Mouse (Mus musculus) gastrocnemius, adult 8-10 months (tissue): Measurements from ENCODE around the gene Fam221b. TPM values are rescaled to one million over a fixed set of nuclear protein-coding genes. Genes with fewer than 3 reads are reported as not detected.

Experiments
- DNase-seq, 2 experiments: peaks; one replicate each; pipeline ENCODE4 v3.0.0; 2022; ENCODE audit warnings: low spot score in 2 of 2
- total RNA-seq, 4 experiments: library from RNA; stranded (reverse); gene quantifications; 2 replicates each; pipeline ENCODE4 v1.2.4; 2022

Gene Fam221b
- total RNA-seq, result under 1 TPM in 3 of 4 experiments, not detected in 1; 0.07 to 0.12 (median 0.11) TPM

DNA sequence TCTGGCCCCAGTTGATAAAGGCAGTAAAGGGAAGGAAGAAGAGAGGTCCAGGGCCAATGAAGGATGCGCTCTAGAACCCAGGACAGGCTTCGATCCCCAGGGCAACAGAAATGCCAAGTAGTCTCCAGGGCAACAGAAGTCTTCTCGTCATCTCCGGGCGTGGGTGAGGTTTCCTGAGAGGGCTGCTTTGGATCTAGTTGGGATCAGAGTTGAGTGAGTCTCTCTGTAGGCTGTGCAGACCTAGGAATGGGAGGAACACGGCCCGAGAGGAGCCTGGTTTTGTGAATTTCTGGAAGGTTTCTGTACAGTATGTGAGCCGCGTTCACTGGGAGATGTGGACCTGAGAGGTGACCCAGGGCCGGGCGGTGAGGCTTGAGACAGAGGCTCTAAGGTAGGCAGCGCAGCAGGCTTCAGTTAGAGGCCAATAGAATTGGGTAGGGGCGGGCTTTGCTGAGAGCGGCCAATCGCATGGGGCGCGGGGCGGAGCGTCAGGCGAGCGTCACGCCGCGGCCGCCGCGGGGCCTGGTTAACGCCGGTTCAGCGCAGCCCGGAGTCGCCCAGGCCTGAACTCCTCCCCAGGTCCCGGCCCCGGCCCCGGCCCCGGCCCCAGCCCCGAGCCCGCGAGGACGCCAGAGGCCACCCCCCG is at the start of gene Fam221b, which contains the start of gene Tmem8b:
TSS of gene Fam221b (minus strand) at position 364 of the 646 bp plus-strand sequence.
TSS of gene Tmem8b (plus strand) at position 190 of the 646 bp plus-strand sequence.
- peak; percentile 75 to 78 for DNase-seq

DNA sequence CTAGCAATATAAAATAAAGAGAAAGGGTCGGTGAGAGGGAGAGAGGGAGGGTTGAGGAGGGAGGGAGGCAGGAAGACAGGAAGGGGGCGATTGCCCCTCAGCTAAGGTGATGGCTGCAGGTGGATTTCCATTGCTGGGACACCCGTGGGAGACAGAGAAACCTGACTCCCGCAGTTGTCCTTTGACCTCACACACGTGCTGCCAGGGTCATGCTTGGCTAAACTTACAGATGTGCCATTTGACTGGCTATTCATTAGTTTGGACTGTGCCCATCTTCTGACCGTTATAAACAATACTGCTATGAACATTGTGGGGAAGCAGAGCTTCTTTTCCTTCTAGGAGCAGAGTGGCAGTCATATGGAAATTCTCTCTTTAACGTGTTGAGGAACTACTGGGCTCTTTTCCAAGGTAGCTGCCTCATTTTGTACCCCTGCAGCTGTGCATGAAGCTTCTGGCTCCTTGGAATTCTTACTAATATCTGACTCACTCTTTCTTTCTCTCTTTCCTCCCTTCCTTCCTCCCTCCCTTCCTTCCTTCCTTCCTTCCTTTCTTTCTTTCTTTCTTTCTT is 44.8 kb upstream of the Fam221b start:
- no peak for DNase-seq

DNA sequence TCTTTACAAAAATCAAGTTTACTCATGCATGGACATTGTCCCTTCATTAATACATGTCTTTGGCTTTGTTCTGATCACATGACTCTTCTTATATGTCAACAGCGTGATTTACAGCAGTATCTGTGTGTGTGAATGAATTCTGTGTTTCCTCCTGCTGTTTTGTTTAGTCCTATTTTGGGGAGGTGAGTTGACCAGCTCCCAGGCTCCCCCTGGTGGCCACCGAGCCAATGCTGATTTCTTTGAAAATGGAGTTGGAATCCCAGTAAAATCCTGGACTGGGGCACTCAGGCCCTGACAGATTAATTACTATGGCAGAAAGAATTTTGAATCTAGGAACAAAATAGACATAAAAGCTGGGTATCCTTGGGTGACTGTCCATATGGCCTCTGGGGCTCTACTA is 42.9 kb upstream of the Fam221b start:
- peak; percentile 67 to 69 for DNase-seq

GRCm38 (mm10) chr4:43709869-43710268 is 40.9 kb upstream of the Fam221b start, which contains the start of gene Olfr71:
Gene Olfr71, minus strand, starts transcription at chr4:43710255.
- no peak for DNase-seq

DNA sequence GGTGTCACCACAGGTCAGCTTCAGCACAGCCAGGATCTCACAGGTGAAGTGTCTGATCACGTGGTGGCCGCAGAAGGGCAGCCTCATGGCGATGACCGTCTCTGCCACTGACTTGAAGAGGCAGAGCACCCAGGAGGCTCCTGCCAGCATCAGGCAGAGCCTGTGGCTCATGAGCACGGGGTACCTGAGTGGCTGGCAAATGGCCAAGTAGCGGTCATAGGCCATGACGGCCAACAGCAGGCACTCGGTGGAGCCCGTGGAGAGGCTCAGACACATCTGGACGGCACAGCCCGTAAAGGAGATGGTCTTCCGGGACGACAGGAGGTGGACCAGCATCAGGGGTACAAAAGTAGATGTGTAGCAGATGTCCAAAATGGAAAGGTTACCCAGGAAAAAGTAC is 37.0 kb upstream of the Fam221b start:
- no peak for DNase-seq

GRCm38 (mm10) chr4:43703851-43704250 is 34.9 kb upstream of the Fam221b start:
- no peak for DNase-seq

GRCm38 (mm10) chr4:43703439-43703838 is 34.5 kb upstream of the Fam221b start:
- DNase-seq, result no peak

- no peak for DNase-seq
These were observed 31.8 kb upstream of the Fam221b start, which contains the start of gene Olfr70 for GRCm38 (mm10) chr4:43700707-43701106. Gene Olfr70, minus strand, starts transcription at chr4:43700807.

- no peak for DNase-seq
These were observed 27.6 kb upstream of the Fam221b start for GRCm38 (mm10) chr4:43696561-43696960.

GRCm38 (mm10) chr4:43695249-43695671 is 26.3 kb upstream of the Fam221b start:
- peak; percentile 36 to 66 for DNase-seq

- no peak for DNase-seq
These were observed 25.7 kb upstream of the Fam221b start for GRCm38 (mm10) chr4:43694439-43695248.

DNA sequence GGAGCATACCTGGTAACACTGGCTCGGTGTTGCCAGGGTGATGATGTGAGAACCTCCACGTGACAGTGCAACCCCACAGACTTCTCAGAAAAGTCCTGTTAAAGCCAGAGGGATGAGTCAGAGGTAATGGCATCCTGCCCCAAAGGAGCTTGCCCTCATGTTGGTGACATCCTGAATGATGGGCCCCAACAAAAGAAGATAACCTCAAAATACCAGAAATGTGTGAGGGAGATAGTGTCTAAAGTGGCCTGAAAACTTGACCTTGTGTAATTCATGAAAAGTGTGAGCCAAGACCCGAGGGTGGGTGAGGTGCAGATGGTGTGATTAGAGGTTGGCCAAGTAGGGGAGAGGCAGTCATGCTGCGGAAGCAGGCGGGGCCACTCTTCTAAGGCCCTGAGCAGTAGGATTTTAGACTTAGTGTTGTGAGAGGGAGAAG is 24.9 kb upstream of the Fam221b start:
- DNase-seq, result peak in 1 of 2 experiments; percentile 25

- no peak for DNase-seq
These were observed 22.1 kb upstream of the Fam221b start for GRCm38 (mm10) chr4:43691026-43691425.

- no peak for DNase-seq
These were observed 21.1 kb upstream of the Fam221b start for GRCm38 (mm10) chr4:43690021-43690420.

DNA sequence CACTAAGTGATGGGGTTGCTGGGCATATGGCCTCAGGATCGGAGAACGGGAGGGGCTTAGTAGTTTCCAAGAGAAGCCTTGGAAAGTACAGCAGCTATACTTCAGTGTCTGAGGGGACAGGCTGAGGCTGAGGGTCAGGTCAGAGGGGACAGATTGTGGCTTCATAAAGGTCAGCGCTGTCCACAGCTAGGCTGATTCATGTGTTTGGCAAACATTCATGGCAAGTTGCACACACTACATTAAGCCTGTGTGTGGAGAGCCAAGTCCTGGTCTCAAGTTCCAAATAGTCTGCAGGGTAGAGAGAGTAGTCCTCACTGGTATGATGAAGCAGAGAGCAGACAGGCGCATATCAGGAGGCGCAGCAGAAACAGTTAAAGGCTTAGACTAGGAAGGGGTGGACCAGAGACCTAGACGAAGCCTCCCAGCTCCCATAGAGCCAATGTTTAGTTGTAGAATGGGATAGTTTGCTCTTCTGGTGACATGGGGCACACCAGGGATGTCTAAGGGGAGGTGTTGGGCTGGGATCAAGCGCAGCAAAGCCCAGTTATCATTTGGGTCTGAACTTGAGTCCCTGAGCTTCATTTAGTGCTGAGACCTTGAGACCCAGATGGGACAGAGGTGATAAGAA is 10.6 kb upstream of the Fam221b start:
- peak; percentile 72 to 76 for DNase-seq

DNA sequence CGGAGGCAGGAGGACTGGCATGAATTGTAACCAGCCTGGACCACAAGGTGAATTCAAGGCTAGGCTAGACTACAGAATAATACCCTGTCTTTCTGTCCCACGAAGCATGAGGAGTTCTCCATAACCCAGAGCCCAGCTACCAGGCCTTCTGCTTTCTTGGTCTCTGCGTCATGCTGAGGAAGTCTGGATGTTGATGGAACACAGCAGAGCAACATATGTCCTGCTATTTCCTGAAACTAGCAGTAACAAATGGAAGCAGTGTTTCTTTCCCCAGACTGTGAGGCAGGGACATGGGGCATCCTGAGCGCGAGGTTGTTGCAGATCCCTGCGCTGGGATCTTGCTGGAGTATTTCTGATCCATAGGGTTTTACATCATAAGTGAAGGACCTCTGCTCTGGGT is 9.6 kb upstream of the Fam221b start:
- no peak for DNase-seq

GRCm38 (mm10) chr4:43675608-43676007 is 6.7 kb upstream of the Fam221b start:
- no peak for DNase-seq

DNA sequence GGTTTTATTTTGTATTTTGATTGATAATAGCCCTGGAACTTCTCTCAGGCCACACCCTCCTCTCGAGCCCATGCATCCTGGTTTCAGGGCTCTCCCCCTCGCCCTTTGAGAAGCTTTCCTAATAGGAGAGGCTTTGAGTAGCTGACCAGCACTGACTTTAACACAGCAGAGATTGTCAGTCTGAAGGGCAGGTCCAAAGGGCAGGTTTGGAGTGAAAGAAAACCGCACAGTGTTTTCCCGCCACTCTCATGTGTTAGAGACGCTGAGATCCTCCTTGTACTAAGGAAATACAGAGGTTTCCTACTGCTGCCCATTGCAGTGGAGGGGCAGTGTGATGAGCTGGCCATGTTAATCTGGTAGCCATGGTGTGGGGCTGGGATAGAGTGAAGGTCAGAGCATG is 6.0 kb upstream of the Fam221b start:
- DNase-seq, result no peak

GRCm38 (mm10) chr4:43673703-43674102 is 4.8 kb upstream of the Fam221b start:
- DNase-seq, result no peak

GRCm38 (mm10) chr4:43672070-43672469 is 3.1 kb upstream of the Fam221b start:
- peak; percentile 71 to 75 for DNase-seq

- DNase-seq, result peak; percentile 42 to 58
These were observed 466 bp upstream of the Fam221b start for GRCm38 (mm10) chr4:43669428-43669794.

DNA sequence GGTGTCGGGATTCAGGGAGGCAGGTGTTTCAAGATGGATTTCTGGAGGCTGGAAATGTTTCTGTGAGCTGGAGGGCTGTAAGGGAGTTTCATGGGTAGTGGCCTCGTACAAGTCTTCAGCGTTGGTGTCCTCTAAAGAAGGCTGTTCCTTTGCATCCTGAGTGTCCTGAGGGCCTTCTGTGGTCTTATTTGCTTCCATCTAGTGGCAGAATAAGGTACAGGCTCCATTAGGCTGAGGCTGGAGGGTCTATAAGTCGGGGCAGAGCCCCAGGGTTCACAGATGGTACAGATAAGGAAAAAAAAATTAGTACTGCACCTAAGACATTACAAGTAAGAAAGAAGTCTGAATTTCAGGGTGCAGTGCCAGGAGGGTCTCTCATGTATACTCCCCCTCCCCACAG is 2.5 kb downstream of the Fam221b start:
- no peak for DNase-seq
